Mouse (Mus musculus): ENCODE measurements around the gene Gm43302.
"Not testable (repeated sequence)": the region's sequence is repeated elsewhere in the genome, so short reads cannot be mapped to it uniquely, and the experiment has no call there.

Gm43302 gene

GRCm38 (mm10) chr5:105293226-105294165, at the start of gene Gm43302, which contains the start of gene Gbp6:
Gene Gm43302 (minus strand): TSS chr5:105293695.
Gene Gbp6 (minus strand): TSS chr5:105293698.
- peak; percentile 6 to 16 for DNase-seq

GRCm38 (mm10) chr5:105341281-105341680, 47.8 kb upstream of the Gm43302 start:
- no peak for DNase-seq

- no peak for DNase-seq
These were observed 29.0 kb upstream of the Gm43302 start for GRCm38 (mm10) chr5:105322543-105322942.

GRCm38 (mm10) chr5:105310941-105311340, 17.4 kb upstream of the Gm43302 start:
- no peak for DNase-seq

- not testable (repeated sequence) for DNase-seq
These were observed 15.7 kb upstream of the Gm43302 start for GRCm38 (mm10) chr5:105309148-105309547.

GRCm38 (mm10) chr5:105306946-105307345, 13.5 kb upstream of the Gm43302 start:
- not testable (repeated sequence) for DNase-seq

GRCm38 (mm10) chr5:105306159-105306581, 12.7 kb upstream of the Gm43302 start:
- DNase-seq = no peak

GRCm38 (mm10) chr5:105305671-105306070, 12.2 kb upstream of the Gm43302 start:
- not testable (repeated sequence) for DNase-seq

- DNase-seq = peak in 1 of 2 experiments; percentile 5
These were observed 8.5 kb upstream of the Gm43302 start for GRCm38 (mm10) chr5:105301963-105302362.

GRCm38 (mm10) chr5:105301531-105301930, 8.0 kb upstream of the Gm43302 start:
- peak; percentile 14 to 21 for DNase-seq

GRCm38 (mm10) chr5:105295746-105296145, 2.3 kb upstream of the Gm43302 start:
- DNase-seq = no peak

- DNase-seq = no peak
These were observed 1.0 kb downstream of the Gm43302 start for GRCm38 (mm10) chr5:105292492-105292891.

GRCm38 (mm10) chr5:105290921-105291320, 2.6 kb downstream of the Gm43302 start:
- not testable (repeated sequence) for DNase-seq

- not testable (repeated sequence) for DNase-seq
These were observed 32.8 kb downstream of the Gm43302 start for GRCm38 (mm10) chr5:105260673-105261072.

- DNase-seq = no peak
These were observed 41.0 kb downstream of the Gm43302 start for GRCm38 (mm10) chr5:105252491-105252890.

- not testable (repeated sequence) for DNase-seq
These were observed 48.8 kb downstream of the Gm43302 start for GRCm38 (mm10) chr5:105244741-105245140.

GRCm38 (mm10) chr5:105240982-105241381, 52.5 kb downstream of the Gm43302 start:
- peak; percentile 1 to 5 for DNase-seq

- peak in 1 of 2 experiments; percentile 3 for DNase-seq
These were observed 53.9 kb downstream of the Gm43302 start, which contains the start of gene Gbp10 for GRCm38 (mm10) chr5:105239483-105240047. Gene Gbp10 (minus strand): TSS chr5:105239533.

- DNase-seq = not testable (repeated sequence)
These were observed 55.1 kb downstream of the Gm43302 start for GRCm38 (mm10) chr5:105238402-105238801.

- DNase-seq = not testable (repeated sequence)
These were observed 57.5 kb downstream of the Gm43302 start for GRCm38 (mm10) chr5:105236040-105236439.

- DNase-seq = not testable (repeated sequence)
These were observed 84.5 kb downstream of the Gm43302 start for GRCm38 (mm10) chr5:105208957-105209356.

- DNase-seq = not testable (repeated sequence)
These were observed 92.6 kb downstream of the Gm43302 start for GRCm38 (mm10) chr5:105200791-105201355.

GRCm38 (mm10) chr5:105199149-105199548, 94.3 kb downstream of the Gm43302 start:
- DNase-seq = not testable (repeated sequence)
